Mouse (Mus musculus): ENCODE data around the gene Usp31.

The Usp31 gene

DNA sequence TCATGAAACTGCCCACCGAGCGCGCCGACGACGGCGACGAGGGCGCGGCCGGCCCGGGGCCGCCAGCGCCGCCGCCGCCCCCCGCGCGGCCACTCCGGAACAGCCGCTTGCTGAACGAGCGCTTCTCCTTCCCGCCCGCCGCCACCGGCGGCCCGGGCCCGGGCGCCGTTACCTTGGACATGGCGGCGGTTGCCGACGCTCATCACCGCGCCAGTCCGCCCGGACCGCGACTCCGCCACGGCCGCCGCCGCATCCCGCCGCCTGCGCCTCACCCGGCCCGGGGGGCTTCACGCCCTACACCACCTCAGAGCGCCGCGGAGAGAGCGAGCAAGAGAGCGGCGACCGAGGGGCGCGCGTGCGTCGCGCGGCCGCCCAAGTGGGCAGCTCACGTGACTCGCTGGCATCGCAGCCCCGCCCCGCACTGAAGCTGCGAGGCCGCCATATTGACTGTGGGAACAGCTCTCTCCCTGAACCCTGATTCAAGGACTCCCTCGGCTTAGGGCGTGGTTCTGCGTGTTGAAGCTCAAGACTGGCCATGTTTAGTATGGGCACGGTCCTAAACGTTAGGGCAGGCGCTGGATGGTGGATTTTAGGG, at the start of gene Usp31:
Gene Usp31, minus strand, starts transcription at position 181 of the 595 bp plus-strand sequence.
- DNase-seq: peak; percentile 94 to 96

DNA sequence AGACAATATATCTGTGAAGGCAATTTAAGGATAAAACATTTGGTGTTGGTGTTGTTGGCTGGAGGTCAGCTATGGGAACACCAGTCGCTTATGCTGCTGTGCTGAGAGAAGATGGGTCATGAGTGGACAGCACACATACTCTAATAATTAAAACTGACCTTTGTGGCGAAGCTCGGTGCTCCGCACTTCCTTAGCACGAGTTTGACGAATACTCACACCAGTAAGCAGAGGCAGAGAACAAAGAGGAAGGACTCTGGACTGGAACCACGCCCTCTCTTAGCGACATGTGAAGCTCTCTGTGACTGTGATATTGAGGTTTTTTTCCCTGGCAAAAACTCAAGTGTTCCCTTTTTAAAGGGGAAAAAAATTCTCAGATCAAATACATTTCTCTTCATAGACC, 47.7 kb upstream of the Usp31 start:
- no peak for DNase-seq

DNA sequence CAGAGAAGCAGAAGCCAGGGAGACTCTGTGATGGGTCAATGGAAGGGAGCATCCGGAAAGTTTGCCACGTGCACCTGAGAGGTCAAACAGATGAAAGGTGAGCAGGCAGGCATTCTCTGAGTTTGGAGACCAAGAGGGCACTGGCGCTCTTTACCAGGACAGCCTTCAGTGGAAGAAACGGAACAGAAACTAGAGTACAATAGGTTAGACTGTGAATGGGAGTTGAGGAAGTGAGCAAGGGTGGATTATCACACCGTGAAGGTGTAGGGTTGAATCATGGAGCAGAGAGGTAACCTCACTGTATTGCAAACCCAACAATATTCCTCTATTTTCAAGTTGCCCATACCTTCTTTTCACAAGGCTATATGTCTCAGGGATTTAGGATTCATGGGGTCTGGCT, 43.2 kb upstream of the Usp31 start:
- DNase-seq: no peak

DNA sequence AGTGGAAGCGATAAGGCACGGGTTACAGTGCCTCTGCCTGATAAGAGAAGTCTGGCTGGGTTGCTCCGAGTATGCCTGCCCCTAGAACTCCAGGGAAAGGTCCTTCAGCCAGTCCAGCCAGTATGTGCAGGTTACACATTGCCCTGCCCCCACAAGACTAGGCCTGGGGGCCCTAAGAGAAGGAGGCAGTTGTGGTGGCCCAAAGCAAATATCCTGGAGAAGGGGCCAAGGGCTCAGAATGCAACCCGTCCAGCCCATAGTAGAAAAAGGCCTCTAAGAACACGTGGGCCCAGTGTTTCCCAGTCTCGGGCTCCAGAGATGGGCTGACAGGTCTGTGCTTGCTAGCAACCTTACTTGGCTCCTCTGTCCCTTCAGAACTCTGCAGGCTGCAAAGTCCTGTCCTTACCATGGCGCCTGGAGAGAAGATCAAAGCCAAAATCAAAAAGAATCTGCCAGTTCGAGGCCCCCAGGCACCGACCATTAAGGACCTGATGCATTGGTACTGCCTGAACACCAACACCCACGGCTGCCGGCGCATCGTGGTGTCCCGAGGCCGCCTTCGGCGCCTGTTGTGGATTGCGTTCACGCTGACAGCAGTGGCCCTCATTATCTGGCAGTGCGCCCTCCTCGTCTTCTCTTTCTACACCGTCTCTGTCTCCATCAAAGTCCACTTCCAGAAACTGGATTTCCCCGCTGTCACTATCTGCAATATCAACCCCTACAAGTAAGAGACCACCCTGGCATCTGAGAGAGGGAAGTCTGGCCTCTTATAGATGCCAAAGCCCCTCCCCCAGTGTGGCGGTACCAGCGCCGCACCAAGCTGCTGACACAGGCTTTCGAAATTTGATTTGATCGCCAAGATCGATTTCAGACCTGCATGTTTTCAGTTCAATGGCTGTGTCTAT, 30.7 kb upstream of the Usp31 start:
- no peak for DNase-seq

DNA sequence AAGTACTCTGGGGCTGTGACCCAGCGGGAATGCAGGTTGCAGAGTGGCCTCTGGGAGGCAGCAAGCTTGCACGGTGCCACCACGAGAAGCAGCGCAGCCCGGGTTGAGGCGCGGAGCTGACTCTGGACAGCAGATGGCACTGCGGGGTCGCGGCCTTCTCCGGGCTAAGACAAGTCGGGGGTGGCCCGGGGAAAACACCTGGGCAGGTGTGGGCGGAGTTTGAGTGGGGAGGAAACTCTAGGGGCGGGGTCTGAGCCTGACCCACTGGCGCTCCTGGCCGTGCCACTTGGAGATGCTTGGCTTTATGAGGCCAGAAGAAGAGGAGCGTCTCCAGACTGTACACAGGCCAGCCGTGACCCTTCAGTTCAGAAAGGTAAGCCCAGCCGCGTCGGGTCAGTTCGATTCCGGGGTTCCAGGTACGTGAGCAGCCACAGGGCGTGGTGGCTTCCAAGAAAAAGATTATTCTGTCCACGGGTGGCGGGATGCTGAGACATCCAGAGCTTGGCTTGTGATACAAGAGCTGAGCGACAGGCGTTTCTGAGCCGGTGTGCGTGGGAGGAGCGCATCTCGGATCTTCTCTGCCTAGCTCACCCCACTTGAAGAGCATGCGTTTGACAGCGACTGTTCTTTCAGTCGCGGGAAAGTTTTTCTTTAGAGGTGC, 27.2 kb upstream of the Usp31 start, which contains the start of gene Scnn1g:
Gene Scnn1g, plus strand, starts transcription at position 309 of the 661 bp plus-strand sequence.
- DNase-seq: peak; percentile 72 to 73

DNA sequence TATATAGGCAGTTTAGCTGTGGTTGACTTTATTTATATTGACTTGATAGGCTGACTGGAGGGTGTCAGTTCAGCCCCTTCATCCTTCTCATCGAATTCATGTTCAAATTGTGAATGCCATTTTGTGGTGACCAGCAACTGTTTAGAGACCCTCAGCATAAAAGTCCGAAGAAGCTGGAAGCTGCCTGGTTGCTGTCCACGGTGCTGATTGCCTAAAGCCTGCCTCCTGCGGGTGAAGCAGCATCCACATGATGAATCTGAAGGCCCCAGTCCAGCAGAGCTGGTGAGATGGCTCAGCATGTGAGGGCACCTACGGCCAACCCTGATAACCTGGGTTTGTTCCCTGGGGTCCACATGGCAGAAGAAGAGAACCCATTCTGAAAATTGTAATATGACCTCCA, 23.2 kb upstream of the Usp31 start:
- peak; percentile 12 for DNase-seq

DNA sequence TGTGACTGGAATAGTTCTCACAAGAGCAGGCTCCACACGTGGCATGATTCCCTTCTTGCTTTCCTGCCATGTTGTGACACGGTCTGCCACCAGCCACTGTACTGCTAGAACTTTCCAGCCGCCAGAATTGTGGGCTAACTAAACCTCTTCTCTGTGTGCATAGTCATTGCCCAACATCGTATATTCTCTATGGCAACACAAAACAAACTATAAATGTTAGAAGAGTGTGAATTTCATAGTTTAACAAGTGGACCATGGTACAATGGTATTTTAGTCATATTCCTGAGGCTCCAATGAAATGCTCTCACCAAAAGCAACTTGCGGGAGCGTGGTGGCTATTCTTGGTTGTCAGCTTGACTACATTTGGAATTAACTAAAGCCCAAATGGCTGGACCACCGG, 10.0 kb upstream of the Usp31 start:
- DNase-seq: no peak

DNA sequence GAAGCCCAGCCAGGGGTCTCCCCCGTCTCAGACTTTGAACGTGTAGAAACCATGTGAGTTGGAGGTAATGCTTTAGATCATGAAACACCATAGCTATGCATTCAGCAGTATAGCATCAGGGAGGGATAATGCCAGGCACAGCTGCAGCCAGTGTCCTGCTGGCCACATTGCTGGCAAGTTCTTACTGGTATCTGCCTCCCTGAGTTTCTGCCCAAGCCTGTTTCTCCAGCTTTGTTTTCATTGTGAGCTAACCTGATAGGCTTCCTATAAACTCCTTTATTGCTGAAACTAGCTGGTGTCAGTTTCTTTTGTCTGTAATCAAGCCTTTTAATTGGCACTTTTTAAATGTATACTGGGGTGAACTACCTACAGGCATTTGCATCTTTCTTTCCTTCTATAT, 4.1 kb upstream of the Usp31 start:
- no peak for DNase-seq

DNA sequence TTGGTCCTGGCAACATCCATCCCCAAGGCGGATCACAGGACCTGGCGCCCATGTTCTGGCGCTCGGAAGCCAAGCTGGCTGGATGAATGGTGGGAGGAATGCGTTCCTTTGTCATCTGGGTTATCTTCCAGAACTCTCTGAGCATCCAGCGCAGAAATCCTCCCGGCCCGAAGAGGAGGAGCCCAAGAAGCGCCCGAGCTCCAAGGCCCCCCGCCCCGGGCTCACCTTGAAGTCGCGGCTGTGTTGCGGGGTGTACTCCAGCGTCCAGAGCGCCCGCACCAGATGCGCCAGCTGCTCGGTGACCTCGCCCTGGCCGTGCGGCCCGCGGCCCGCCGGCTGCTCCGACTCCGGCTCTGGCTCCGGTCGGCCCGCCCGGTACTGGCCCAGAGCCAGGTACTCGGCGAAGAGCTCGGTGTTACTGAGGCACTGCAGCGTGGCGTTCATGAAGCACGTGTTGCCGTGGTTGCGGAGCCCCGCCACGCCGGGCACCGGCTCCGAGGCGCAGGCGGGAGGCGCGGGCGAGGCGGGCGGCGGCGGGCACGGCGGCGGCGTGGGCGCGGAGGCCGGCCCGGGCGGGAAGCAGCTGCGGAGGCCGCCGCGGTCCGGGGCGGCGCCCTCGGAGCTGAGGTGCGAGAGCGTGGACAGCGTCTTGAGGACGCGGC, 511 bp downstream of the Usp31 start:
- peak in 1 of 2 experiments; percentile 19 for DNase-seq

DNA sequence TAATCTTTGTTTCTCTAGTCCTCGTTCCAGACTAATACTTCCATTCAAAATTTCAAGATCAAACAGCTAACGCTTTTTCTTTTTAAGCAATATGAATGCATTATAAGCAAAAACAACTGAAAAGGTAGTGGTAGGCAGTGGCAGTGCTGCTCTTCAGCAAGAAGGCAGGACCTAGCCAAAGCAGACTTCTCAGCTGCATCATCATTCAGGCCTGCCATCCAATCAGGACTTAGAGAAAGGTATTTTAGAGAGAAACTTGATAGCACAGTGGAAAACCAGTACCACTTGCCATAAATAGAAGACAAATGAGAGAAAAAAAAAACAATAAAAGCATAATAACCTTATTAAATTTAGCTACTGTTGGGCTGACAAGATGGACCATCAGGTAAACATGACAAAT, 2.0 kb downstream of the Usp31 start:
- no peak for DNase-seq

DNA sequence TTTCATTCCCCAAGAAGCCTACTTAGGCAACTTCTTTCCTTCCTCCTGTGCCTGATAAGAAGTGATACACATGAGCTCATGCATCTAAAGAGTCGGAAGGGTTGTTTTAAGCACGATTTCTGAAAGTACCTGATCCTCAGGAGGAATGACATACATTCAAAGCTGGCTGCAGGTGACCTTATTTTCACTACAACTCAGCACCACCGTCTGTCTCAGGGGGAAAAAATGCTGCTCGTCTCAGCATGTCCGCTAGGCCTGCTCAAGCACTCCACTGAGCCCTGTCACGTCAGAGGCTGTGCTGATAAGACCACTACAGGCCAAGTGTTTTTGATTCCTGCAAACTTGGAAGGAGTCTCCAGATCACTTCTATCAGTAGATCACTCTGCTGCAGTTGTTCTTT, 5.1 kb downstream of the Usp31 start:
- DNase-seq: no peak

DNA sequence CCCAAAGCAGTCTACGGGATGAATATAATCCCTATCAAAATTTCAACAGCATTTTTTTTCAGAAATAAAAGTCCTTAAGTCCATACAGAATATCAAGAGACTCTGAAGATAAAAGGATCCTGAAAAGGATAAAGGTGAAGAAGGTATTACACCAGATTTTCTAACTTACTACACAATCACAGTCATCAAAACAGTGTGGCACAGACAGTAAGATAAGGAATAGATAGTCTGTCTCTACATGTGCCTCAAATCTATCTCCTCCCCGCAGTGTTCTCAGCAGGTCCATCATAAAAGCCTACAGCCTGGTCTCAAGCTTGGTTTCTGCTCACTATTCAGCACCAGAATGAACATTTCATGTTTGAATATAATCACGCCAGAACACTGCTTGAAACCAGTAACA, 6.6 kb downstream of the Usp31 start:
- DNase-seq: no peak

DNA sequence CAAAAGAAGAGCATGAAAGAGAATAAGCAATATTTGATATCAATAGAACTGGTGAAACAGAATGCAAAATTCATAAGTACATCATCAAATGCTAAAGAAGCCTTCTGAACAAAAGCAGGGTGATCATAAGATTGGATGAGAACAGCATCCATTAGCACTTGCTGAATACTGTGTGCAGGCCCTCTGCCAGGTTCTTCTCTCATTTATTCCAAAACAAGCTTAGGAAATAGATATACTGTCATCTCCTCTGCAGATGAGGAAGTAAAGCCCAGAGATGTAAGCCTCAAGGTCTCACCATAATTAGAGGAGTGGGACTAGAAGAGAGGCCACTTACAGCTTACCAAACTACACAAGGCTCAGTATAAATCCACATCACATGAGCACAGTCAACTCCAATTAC, 7.8 kb downstream of the Usp31 start:
- no peak for DNase-seq

DNA sequence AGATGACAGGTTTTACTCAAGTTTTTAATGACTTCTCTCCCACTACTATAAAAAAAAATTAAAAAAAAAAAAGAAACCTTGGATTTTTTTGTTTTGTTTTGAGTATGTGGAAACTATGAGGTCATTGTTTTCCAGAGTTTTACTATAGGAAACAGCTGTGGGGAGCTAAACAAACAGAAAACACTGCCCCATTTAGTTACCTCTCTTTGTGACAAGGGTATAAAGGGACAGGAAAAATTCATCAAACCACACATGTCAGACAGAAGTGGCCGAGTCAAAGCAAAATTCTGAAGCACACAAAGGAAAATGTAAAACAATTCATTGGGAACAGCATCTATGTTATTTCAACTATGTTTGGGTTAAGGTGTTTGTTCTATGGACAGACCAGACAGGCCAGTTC, 9.5 kb downstream of the Usp31 start:
- no peak for DNase-seq

DNA sequence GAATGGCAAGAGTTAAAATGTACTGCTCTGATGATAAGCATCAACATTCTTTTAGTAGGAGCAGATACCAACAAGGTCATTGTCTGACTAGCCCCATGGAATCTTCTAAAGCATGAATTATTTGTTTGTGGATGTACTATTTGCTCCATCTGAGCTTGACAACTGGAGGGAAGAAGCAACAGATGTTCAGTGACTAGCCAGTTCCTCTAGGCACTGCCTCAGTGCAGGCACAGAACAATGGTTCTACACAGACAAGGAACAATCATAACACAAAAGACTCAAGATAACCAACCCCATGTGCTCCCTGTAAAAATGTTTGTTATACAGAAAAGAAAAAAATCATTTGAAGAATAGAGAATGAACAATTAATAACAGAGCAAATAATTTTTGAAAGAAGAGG, 9.9 kb downstream of the Usp31 start:
- no peak for DNase-seq

DNA sequence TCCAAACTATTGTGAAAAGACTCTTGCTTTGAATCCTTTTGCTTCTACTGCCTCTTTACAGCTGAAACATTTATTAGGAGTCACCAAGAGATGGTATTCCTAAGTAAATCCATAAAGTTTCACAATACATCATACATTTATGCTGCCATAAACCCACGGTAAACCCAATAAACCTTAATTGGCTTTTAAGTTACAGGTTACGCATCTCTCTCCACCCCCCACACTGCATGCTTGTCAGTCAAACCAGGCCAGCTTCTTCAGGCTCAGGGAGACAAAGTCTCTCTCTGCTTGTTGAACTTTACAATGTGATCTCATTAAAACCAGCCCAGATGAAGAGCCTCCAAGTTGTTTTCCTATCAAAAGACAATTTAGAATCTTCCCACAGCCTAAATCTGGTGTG, 15.2 kb downstream of the Usp31 start:
- no peak for DNase-seq

DNA sequence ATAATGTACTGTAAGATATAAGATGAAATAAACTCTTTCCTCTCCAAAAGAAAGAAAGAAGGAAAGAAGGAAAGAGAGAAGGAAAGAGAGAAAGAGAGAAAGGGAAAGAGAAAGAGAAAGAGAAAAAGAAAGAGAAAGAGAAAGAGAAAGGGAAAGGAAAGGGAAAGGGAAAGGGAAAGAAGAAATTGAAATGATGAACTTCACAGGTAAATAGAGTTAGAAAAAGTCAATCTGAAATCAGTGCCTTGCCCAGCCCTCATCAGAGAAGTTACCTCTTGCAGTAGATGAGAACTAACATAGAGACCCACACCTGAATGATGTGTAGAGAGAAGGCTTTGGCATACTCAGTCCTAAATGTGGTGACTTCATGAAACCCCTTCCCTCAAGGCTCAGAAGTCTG, 17.7 kb downstream of the Usp31 start:
- DNase-seq: no peak

DNA sequence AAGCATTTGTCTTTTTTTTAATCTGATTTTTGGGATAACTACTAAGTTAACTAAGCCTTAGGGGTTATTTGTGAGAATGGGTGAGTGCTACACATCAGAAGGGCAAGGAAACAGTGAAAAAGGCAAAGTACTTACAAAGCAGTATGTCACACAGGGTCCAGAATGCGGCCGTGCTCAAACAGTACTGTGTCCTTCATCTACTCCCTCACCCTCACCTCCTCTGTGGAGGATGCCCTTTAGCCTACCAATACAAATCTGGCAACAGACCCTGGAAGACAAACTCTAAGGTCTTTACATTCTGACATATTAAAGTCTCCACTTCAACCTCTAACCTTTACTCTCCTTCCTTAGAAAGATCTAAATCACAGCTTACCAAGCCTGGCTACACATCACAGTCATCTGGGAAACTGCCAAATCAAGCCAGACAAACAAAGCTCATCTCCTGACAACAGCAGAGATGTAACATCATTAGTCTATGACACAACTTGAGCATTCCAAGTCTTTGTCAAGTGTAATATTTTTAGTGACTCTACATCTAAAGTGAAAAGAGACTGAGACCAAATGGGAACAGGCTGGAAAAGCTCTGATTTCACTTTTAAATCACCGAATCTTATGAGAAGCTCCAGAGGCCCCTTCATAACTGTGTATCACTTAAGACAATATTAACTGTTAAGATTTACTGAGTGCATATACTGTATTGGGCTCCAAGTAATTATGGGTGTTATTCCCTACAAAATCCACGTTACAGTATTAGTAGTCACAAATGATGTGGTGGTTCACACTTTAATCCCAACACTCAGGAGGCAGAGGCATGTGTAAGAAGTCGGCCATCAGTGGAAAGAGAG, 21.7 kb downstream of the Usp31 start:
- DNase-seq: no peak

DNA sequence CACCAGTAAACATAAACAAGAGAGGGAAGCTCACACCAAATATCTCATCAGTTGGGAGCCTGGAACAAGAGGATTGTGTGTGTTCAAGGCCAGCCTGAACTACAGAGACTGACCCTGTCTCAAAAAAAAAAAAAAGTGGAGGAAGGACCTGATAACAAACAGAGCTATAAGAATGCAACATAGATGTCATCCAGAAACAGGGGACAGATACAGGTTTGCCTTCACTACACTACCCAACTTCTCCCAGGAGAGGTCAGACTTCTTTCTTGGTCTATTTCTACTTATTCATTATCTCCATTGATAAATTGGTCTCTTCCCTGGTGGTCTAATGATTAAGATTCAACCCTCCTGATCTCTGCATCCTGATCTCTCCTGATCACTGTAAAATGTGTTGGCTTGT, 25.9 kb downstream of the Usp31 start:
- no peak for DNase-seq

DNA sequence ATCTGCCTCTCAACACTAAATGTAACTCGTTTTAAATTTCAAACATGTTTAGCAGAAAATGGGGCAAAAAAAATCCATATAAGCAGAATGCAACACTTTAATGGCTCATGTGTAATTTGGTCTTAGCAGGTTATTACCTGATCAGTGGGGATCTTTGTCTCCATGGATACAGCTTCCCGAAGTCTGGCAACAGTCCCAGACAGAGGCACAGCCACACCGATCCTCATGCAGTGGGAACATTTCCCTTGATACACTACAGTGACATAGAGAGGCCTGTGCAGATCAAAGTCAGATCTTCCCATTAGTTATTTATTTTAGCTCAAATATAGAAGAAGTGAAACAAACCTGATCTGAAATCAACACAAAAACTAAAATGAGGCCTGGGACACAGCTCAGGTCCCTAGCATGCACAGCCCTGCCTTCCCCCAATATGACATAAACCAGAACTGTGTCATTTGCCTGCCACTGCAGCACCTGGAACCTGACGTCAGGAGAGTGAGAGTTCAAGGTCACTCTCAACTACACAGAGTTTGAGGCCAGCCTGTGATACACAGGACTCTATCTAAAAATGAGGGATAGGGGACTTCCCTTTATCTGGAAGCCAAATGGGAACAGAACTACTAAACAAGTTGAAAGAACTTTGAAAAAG, 29.8 kb downstream of the Usp31 start:
- no peak for DNase-seq

DNA sequence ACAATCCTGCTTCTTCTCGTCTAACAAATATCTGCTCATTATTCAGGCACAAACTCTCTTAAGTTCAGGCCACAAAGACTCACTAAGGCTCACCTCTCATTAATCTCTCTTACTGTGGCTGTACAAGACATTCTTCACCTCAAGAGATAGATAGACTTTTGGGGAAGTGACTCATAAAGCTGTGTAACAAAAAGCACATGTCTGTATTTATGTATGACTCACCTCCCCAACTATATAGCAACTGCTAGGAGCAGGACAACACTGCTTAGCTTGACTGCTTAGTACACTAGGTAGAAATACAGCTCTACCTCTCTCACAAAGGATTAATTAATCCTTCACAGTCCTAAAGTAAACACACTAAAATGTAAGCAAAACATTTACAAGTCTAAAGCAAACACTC, 46.3 kb downstream of the Usp31 start:
- no peak for DNase-seq

DNA sequence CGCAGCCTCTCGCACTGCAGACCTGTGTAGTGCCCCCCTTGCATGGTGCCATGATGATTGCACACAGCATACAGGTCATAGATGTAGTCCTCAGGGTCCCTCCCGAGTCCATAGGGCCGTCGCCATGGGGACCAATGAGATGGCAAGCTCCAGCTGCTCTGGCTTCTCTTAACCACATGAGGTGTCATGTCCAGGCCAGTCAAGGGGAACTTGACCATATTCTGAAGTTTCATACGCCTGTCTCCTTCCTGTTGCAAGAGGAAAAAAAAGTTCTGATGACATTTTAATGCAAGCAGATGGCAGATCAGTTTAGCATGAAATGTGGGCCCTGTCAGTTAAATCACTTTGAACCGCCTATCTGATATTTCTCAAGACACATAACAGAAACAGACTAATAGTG, 48.2 kb downstream of the Usp31 start:
- no peak for DNase-seq

Measured in thymus, postnatal 36 days (tissue).